Mouse (Mus musculus) CD8-positive naive resting alpha-beta T cell, adult 2 months (primary cell): ENCODE data around the gene Fgr.
"Not testable (repeated sequence)": the region's sequence is repeated elsewhere in the genome, so short reads cannot be mapped to it uniquely, and the experiment has no call there.

Experiments
- DNase-seq, 2 experiments: peaks; one replicate each; pipeline ENCODE4 v3.0.0; 2022; ENCODE audit warnings: low read depth in 2 of 2, low spot score in 2 of 2

The Fgr gene

DNA sequence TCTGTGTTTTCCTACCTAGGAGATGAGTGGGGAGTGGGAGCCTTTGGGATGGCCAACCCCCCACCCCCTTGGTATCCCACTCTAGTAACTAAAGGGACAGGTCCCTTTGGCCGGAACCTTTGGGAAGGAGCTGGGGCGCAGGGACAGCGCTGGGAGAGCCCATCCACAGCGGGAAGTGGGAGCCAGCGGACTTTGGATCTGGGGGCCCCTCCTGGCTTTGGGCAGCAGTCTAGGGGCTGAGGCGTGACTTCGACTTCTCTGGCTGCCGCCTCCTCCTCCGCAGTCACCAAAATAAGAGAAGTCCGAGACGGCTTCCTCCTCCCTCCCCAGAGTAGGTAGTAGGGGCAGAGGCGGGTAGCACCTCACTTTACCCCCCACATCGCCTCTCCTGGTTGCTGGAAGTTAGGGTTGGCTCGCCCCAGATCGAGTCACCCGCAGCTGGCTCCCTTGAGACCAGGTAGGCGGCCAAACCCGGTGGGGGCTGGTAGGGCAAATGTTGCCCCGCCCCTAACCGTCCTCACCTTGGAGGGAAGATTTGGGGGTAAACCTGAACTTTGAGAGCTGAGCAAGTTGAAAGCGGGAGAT, at the start of gene Fgr:
TSS of gene Fgr (plus strand) at position 282 of the 585 bp plus-strand sequence.
- no peak for DNase-seq

- not testable (repeated sequence) for DNase-seq
These were observed 47.4 kb upstream of the Fgr start for GRCm38 (mm10) chr4:132926520-132926919.

- peak; percentile 51 to 70 for DNase-seq
These were observed 43.1 kb upstream of the Fgr start for GRCm38 (mm10) chr4:132930784-132931183.

GRCm38 (mm10) chr4:132932752-132933404, 41.0 kb upstream of the Fgr start:
- DNase-seq = no peak

GRCm38 (mm10) chr4:132934639-132935038, 39.3 kb upstream of the Fgr start:
- DNase-seq = no peak

GRCm38 (mm10) chr4:132938181-132938941, 35.5 kb upstream of the Fgr start:
- DNase-seq = no peak

GRCm38 (mm10) chr4:132939421-132940127, 34.3 kb upstream of the Fgr start:
- peak; percentile 65 to 68 for DNase-seq

DNA sequence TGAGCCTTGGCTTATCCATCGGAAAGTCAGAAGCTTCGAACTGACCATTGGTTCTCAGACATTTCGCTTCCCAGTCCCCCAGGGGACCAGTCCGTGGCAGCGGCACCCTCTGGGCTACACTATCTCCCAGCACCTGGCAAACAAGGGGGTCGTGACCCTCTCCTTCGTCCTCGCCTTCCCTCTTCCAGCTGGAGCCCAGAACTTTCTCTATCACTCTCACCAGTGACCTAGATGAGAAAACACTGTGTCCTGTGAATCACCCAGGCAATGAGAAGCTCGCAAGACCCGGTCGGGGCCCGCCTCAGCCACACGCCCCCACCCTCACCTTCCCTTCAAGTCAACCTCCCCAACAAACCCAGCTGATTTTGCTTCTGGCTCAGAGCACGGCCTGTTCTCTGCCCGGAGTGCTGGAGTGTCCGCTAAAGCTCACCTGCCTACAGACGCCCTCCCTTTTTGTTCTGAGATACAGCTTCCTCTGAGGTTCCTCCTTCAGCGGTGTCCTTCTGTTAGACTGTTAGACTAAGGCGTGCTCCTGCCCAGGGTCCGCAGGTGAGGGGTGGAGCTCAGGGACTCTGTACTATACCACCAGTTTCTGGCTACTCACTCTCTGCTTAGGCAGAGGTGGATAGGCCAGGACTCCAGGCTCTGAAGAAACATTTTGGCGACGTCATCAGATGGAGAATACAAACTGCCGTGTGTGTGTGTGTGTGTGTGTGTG, 32.7 kb upstream of the Fgr start:
- no peak for DNase-seq

GRCm38 (mm10) chr4:132943088-132943487, 30.8 kb upstream of the Fgr start:
- DNase-seq = no peak

DNA sequence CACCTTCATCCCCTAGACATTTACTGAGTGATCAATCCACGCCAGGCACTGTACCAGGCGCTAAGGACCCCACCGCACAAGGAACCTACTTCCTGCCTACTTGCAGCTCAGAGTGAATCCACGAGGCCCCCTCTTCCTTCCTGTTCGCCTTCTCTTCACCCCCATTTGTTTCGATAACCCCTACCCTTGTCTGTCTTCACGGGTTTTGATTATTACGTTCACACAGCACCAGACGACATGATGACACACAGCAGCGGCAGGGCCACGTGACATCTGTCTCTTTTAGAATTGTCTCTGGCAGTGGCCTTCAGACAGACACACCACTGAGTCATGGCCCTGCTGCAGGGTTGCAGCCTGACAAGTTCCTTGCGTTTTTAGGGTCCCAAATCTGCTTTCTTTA, 29.8 kb upstream of the Fgr start:
- peak in 1 of 2 experiments; percentile 26 for DNase-seq

DNA sequence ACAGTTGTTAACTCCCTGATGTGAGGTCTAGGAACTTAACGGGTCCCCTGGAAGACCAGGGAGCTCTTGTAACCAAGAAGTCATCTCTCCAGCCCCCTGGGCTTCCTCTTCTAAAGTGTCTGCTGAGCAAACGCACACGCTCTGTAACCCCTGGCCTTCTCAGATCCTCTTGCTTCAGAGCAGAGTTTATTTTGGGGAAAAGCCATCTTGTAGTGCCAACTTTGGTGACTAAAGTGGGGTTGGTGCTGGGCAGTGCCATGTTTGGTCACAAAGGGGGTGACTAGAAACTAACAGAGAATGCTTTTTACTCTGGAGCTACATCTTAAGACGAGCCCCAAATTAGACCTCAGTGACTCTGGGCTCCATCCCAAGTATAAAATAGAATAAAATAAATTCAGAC, 29.1 kb upstream of the Fgr start:
- DNase-seq = no peak

DNA sequence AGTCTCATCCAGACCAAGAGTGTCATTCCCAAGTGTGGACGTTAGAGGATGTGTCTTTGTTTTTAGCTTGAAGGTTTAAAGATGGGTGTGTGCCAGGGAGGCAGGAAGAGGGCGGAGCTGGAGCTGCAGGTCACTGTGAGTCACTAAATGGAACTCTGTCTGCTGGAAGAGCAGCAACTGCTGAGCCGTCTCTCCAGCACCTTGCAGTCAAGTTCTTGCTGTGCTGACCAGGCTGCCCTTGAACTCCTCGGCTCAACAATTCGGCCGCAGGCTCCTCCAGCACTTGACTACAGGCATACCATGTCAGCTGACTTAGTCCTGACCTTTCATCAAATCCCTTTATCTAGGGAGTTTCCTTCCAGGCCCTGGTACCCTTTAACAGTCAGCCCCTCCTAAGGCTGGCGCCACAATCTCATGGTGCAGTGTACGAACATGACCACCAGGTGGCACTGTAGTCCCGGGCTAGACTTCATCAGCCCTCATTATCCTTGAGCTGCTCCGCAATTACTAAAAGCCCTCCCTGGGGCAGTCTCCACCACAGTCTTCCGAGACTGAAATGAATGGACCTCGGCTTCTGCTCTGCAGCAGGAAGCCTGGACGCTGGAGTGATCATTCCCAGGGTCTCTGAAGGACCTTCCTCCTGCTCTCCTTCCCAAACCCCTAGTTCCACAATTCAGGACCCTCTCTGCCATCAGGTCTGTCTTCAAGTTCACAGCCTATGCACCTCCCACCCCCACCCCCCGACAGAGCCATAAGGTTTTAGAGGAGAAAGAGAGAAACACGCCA, 28.4 kb upstream of the Fgr start:
- DNase-seq = peak; percentile 84 to 90

DNA sequence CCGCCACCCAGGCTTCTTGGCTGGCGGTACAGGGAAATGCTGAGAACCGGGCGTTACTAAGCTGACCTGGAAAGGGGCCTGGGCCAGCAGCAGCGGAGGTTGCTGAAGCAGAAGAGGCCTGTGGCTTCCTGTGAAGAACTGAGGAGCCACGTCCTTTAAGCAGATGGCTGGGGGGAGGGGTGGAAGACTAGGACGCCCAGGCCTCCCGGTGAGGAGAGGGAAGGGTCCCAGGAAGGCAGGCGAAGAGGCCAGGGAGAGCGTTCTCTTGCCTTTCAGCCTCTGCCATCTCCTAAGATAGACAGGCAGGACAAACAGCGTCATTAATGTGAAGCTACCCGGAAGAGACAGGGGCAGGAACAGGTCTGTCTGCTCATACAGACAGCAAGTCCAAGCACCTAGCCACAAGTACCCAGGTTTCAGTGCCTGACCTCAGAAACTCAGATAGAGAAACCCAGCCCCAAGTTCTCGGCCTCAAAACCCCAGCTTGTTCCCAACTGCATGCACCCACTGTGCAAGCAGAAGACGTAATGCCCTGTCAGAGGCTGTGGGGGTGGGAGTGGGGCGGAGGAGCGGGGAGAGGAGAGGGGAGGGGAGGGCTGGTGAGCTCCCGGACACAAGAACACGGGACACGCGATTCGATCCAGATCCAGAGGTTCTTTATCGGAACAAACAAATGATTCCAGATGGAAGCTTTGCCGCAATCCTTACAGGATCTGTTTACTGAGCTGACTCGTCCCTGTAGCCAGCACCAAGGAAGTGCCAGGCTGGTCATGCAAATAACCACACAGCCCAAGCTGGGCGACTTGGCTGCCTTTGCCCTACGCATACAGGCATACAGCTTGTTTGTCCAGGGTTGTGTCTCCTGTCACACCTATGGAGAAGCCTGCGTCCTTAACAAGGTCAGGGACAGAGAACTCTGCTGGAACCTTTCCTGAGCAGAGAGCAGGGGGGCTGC, 27.6 kb upstream of the Fgr start:
- peak; percentile 34 to 49 for DNase-seq

GRCm38 (mm10) chr4:132949882-132950532, 23.9 kb upstream of the Fgr start:
- no peak for DNase-seq

- no peak for DNase-seq
These were observed 22.9 kb upstream of the Fgr start for GRCm38 (mm10) chr4:132950999-132951398.

- DNase-seq = no peak
These were observed 19.1 kb upstream of the Fgr start for GRCm38 (mm10) chr4:132954530-132955394.

GRCm38 (mm10) chr4:132955395-132955791, 18.5 kb upstream of the Fgr start:
- no peak for DNase-seq
